Mouse (Mus musculus) ES-E14 (cell line): Measurements from ENCODE around the gene Gng4. TPM values are rescaled to one million over a fixed set of nuclear protein-coding genes. Genes with fewer than 3 reads are reported as not detected.

ENCODE experiments used
- DNase-seq: peaks from one replicate; pipeline ENCODE4 v3.0.0-alpha.2; 2013; ENCODE audit warnings: low read depth, low spot score
- H3K27ac ChIP-seq: 2 replicates; pipeline ENCODE4 v1.5.1; 2012; ENCODE audit warnings: low read depth, mild to moderate bottlenecking, low read length, moderate library complexity, mixed read lengths; ENCODE audit not compliant: poor library complexity, insufficient read depth, severe bottlenecking
- H3K36me3 ChIP-seq: 2 replicates; pipeline ENCODE4 v1.6.1; 2012; ENCODE audit warnings: mild to moderate bottlenecking, low read length, moderate library complexity, mixed read lengths; ENCODE audit not compliant: control insufficient read depth, poor library complexity, insufficient read depth, severe bottlenecking
- H3K4me1 ChIP-seq, 2 experiments: fragments of 150-350 bp in 1 of 2; sonication (generic) in 1 of 2; 2 replicates each; pipeline ENCODE4 v1.6.1; 2012; ENCODE audit warnings: low read length in 2 of 2, mild to moderate bottlenecking in 1 of 2, mixed read lengths in 1 of 2; ENCODE audit not compliant: control insufficient read depth in 2 of 2, insufficient read depth in 2 of 2, poor library complexity in 1 of 2
- H3K4me3 ChIP-seq, 2 experiments: fragments of 150-350 bp in 1 of 2; sonication (generic) in 1 of 2; 2 replicates each; pipeline ENCODE4 v1.5.1; 2012; ENCODE audit warnings: low read length in 2 of 2, low read depth in 1 of 2, mild to moderate bottlenecking in 1 of 2, mixed read lengths in 1 of 2; ENCODE audit not compliant: insufficient read depth in 1 of 2, poor library complexity in 1 of 2, severe bottlenecking in 1 of 2
- H3K9ac ChIP-seq: 2 replicates; pipeline ENCODE4 v1.6.1; 2012; ENCODE audit warnings: low read depth, mild to moderate bottlenecking, low read length, mixed read lengths; ENCODE audit not compliant: poor library complexity, insufficient read depth, severe bottlenecking
- H3K9me3 ChIP-seq: fragments of 150-350 bp; sonication (generic); 2 replicates; pipeline ENCODE4 v1.6.1; 2012; ENCODE audit warnings: low read depth, mild to moderate bottlenecking, low read length; ENCODE audit not compliant: control insufficient read depth, insufficient read depth
- CHD2 ChIP-seq: IDR thresholded peaks from 2 replicates; pipeline ENCODE4 v1.6.1; 2014; ENCODE audit warnings: mild to moderate bottlenecking, low read depth, low read length, inconsistent platforms
- HCFC1 ChIP-seq: IDR thresholded peaks from 2 replicates; pipeline ENCODE4 v1.6.1; 2012; ENCODE audit warnings: low read length, inconsistent platforms, borderline replicate concordance; ENCODE audit not compliant: insufficient read depth
- MAFK ChIP-seq: IDR thresholded peaks from 2 replicates; pipeline ENCODE4 v1.6.1; 2014; ENCODE audit warnings: mild to moderate bottlenecking, low read depth, low read length, inconsistent platforms; ENCODE audit not compliant: insufficient read depth
- ZC3H11A ChIP-seq: IDR thresholded peaks from 2 replicates; pipeline ENCODE4 v1.6.1; 2012; ENCODE audit warnings: low read depth, mild to moderate bottlenecking, inconsistent platforms, low read length, borderline replicate concordance
- ZNF384 ChIP-seq: IDR thresholded peaks from 2 replicates; pipeline ENCODE4 v1.6.1; 2012; ENCODE audit warnings: low read depth, low read length, inconsistent platforms
- in situ Hi-C, 2 experiments: fragments of 600-800 bp; cut with MboI; formaldehyde crosslinking; loops; one replicate each; pipeline ENCODE4 v1.15.1; 2025; ENCODE audit warnings: low sequenced_read_pairs in 2 of 2, inconsistent platforms in 1 of 2; ENCODE audit not compliant: unreplicated experiment in 2 of 2
- total RNA-seq: library from RNA; depleted of rRNA; stranded (reverse); fragments of 300-350 nt; gene quantifications from 2 replicates; pipeline ENCODE4 v1.2.3, GENCODE M21; 2012

Gng4 gene
- total RNA-seq, 1 experiment, result not detected

- H3K4me1 ChIP-seq, result no peaks in the 10 kb centered on the region
- H3K4me3 ChIP-seq, result no peak overlapping the region
- H3K36me3 ChIP-seq, result no peaks in the 10 kb centered on the region; the same call in 1 of the 2 replicates
- H3K27ac ChIP-seq, result no peak overlapping the region
- in situ Hi-C loops, result no loop called here
- no peak for DNase-seq
- H3K9ac ChIP-seq, result no peak overlapping the region
- no peaks in the 10 kb centered on the region for H3K9me3 ChIP-seq
- TF ChIP-seq MAFK (no peak), HCFC1 (no peak), CHD2 (no peak), ZNF384 (no peak), ZC3H11A (no peak)
These were observed 6.2 kb upstream of the Gng4 start for GRCm38 (mm10) chr13:13777696-13778095.

- Histone ChIP-seq H3K36me3 (no peaks in the 10 kb centered on the region; the same call in 1 of the 2 replicates), H3K9ac (no peak overlapping the region), H3K27ac (no peak overlapping the region), H3K4me3 (no peak overlapping the region), H3K9me3 (no peaks in the 10 kb centered on the region), H3K4me1 (no peaks in the 10 kb centered on the region)
- TF ChIP-seq MAFK, result no peak
- in situ Hi-C loops, result no loop called here
- DNase-seq, result no peak
These were observed 4.9 kb upstream of the Gng4 start for GRCm38 (mm10) chr13:13778837-13779458.

- Histone ChIP-seq H3K4me3 (no peak overlapping the region), H3K4me1 (peaks cover 0 to 2% of the 10 kb centered on the region in 2 experiments; a peak in 1 of 4 replicates), H3K9me3 (no peaks in the 10 kb centered on the region), H3K9ac (no peak overlapping the region), H3K36me3 (no peaks in the 10 kb centered on the region; the same call in 1 of the 2 replicates), H3K27ac (no peak overlapping the region)
- TF ChIP-seq HCFC1 (no peak), CHD2 (no peak), ZC3H11A (no peak), MAFK (no peak), ZNF384 (no peak)
- no peak for DNase-seq
- in situ Hi-C loops, result no loop called here
These were observed 3.6 kb upstream of the Gng4 start for GRCm38 (mm10) chr13:13780271-13780670.

- in situ Hi-C loops, result no loop called here
- H3K9ac ChIP-seq, result no peak overlapping the region
- no peak overlapping the region for H3K4me3 ChIP-seq
- H3K4me1 ChIP-seq, result peaks cover 0 to 2% of the 10 kb centered on the region in 2 experiments; a peak in 1 of 4 replicates
- H3K36me3 ChIP-seq, result no peaks in the 10 kb centered on the region; the same call in 1 of the 2 replicates
- DNase-seq, result no peak
- no peak for TF ChIP-seq HCFC1
- no peak for TF ChIP-seq ZC3H11A
- no peak for TF ChIP-seq CHD2
- TF ChIP-seq MAFK, result no peak
- TF ChIP-seq ZNF384, result no peak
- H3K27ac ChIP-seq, result no peak overlapping the region
- no peaks in the 10 kb centered on the region for H3K9me3 ChIP-seq
These were observed 2.8 kb upstream of the Gng4 start for GRCm38 (mm10) chr13:13781026-13781425.

- DNase-seq, result no peak
- peaks cover 0 to 2% of the 10 kb centered on the region in 2 experiments; a peak in 1 of 4 replicates for H3K4me1 ChIP-seq
- no peak overlapping the region for H3K27ac ChIP-seq
- H3K4me3 ChIP-seq, result no peak overlapping the region
- in situ Hi-C loops, result no loop called here
- TF ChIP-seq ZC3H11A, result no peak
- no peaks in the 10 kb centered on the region for H3K36me3 ChIP-seq
- H3K9ac ChIP-seq, result no peak overlapping the region
- no peaks in the 10 kb centered on the region for H3K9me3 ChIP-seq
These were observed 563 bp upstream of the Gng4 start for GRCm38 (mm10) chr13:13783296-13783695.
